Mouse (Mus musculus) MEL (cell line): ENCODE results near the gene Asic3. TPM values are rescaled to one million over a fixed set of nuclear protein-coding genes. Genes with fewer than 3 reads are reported as not detected.

Experiments used
- DNase-seq: peaks from one replicate; pipeline ENCODE4 v3.0.0; 2011; ENCODE audit warnings: low read depth, low spot score
- H3K27ac ChIP-seq: 2 replicates; pipeline ENCODE4 v1.5.1; 2012; ENCODE audit warnings: low read depth, mild to moderate bottlenecking, control low read depth, low read length, moderate library complexity; ENCODE audit not compliant: control insufficient read depth
- H3K27me3 ChIP-seq, 2 experiments: fragments of 150-350 bp in 1 of 2; sonication (generic) in 1 of 2; 2 replicates each; pipeline ENCODE4 v1.6.1; 2012; ENCODE audit warnings: low read length in 2 of 2, mild to moderate bottlenecking in 2 of 2, improper control_type of control experiment in 1 of 2, moderate library complexity in 1 of 2; ENCODE audit not compliant: insufficient read depth in 2 of 2, control insufficient read depth in 1 of 2
- H3K36me3 ChIP-seq, 2 experiments: 2 replicates each; pipeline ENCODE4 v1.6.1; 2012 to 2014; ENCODE audit warnings: low read length in 2 of 2, improper control_type of control experiment in 1 of 2, inconsistent platforms in 1 of 2, mild to moderate bottlenecking in 1 of 2; ENCODE audit not compliant: insufficient read depth in 2 of 2, control insufficient read depth in 1 of 2
- H3K4me1 ChIP-seq, 2 experiments: fragments of 150-350 bp in 1 of 2; sonication (generic) in 1 of 2; 2 replicates each; pipeline ENCODE4 v1.6.1; 2012; ENCODE audit warnings: low read length in 2 of 2, improper control_type of control experiment in 1 of 2, mild to moderate bottlenecking in 1 of 2; ENCODE audit not compliant: insufficient read depth in 2 of 2, control insufficient read depth in 1 of 2
- H3K4me3 ChIP-seq, 2 experiments: fragments of 150-350 bp in 1 of 2; sonication (generic) in 1 of 2; 2 replicates each; pipeline ENCODE4 v1.5.1; 2012; ENCODE audit warnings: low read depth in 2 of 2, low read length in 2 of 2, mild to moderate bottlenecking in 2 of 2, moderate library complexity in 2 of 2, control low read depth in 1 of 2, improper control_type of control experiment in 1 of 2; ENCODE audit not compliant: control insufficient read depth in 1 of 2, insufficient read depth in 1 of 2
- H3K79me2 ChIP-seq: 2 replicates; pipeline ENCODE4 v1.6.1; 2012; ENCODE audit warnings: mild to moderate bottlenecking, low read length, moderate library complexity; ENCODE audit not compliant: control insufficient read depth, poor library complexity, insufficient read depth
- H3K9ac ChIP-seq: 2 replicates; pipeline ENCODE4 v1.6.1; 2012; ENCODE audit warnings: low read depth, mild to moderate bottlenecking, control low read depth, low read length, moderate library complexity; ENCODE audit not compliant: control insufficient read depth, poor library complexity, severe bottlenecking
- H3K9me3 ChIP-seq: fragments of 150-350 bp; sonication (generic); replicated peaks from 2 replicates; pipeline ENCODE4 v1.6.1; 2012; ENCODE audit warnings: mild to moderate bottlenecking, low read length, improper control_type of control experiment, moderate library complexity; ENCODE audit not compliant: insufficient read depth
- CHD1 ChIP-seq: IDR thresholded peaks from 2 replicates; pipeline ENCODE4 v1.6.1; 2012; ENCODE audit warnings: low read depth, mild to moderate bottlenecking, inconsistent platforms, low read length, improper control_type of control experiment
- CTCF ChIP-seq, 3 experiments: IDR thresholded peaks in 2 of 3; conservative IDR thresholded peaks in 1 of 3; 2 replicates each; pipeline ENCODE4 v1.5.1; 2011 to 2012; ENCODE audit warnings: low read length in 3 of 3, low read depth in 2 of 3, mild to moderate bottlenecking in 2 of 3, improper control_type of control experiment in 1 of 3, inconsistent platforms in 1 of 3, mixed read lengths in 1 of 3, moderate library complexity in 1 of 3; ENCODE audit not compliant: control insufficient read depth in 1 of 3, insufficient read depth in 1 of 3, poor library complexity in 1 of 3, severe bottlenecking in 1 of 3
- E2F4 ChIP-seq: IDR thresholded peaks from 2 replicates; pipeline ENCODE4 v1.6.1; 2011; ENCODE audit warnings: low read depth, low read length, improper control_type of control experiment, borderline replicate concordance
- MAZ ChIP-seq: IDR thresholded peaks from 2 replicates; pipeline ENCODE4 v1.6.1; 2012; ENCODE audit warnings: low read depth, mild to moderate bottlenecking, inconsistent platforms, low read length, improper control_type of control experiment
- MXI1 ChIP-seq: IDR thresholded peaks from 2 replicates; pipeline ENCODE4 v1.6.1; 2011; ENCODE audit warnings: mild to moderate bottlenecking, low read depth, low read length, improper control_type of control experiment
- MYC ChIP-seq: IDR thresholded peaks from 2 replicates; pipeline ENCODE4 v1.6.1; 2011; ENCODE audit warnings: low read depth, mild to moderate bottlenecking, low read length, improper control_type of control experiment, moderate library complexity
- NELFE ChIP-seq: IDR thresholded peaks from 2 replicates; pipeline ENCODE4 v1.6.1; 2011; ENCODE audit warnings: low read depth, low read length, improper control_type of control experiment
- POLR2A ChIP-seq, 2 experiments: IDR thresholded peaks; 2 replicates each; pipeline ENCODE4 v1.6.1; 2011 to 2012; ENCODE audit warnings: low read length in 2 of 2, mild to moderate bottlenecking in 2 of 2, control low read depth in 1 of 2, improper control_type of control experiment in 1 of 2, low read depth in 1 of 2, moderate library complexity in 1 of 2; ENCODE audit not compliant: control insufficient read depth in 1 of 2, insufficient read depth in 1 of 2, poor library complexity in 1 of 2
- RAD21 ChIP-seq: IDR thresholded peaks from 2 replicates; pipeline ENCODE4 v1.6.1; 2011; ENCODE audit warnings: mild to moderate bottlenecking, low read depth, low read length, improper control_type of control experiment
- SIN3A ChIP-seq: IDR thresholded peaks from 2 replicates; pipeline ENCODE4 v1.6.1; 2012; ENCODE audit warnings: low read length, improper control_type of control experiment, inconsistent platforms
- UBTF ChIP-seq: IDR thresholded peaks from 2 replicates; pipeline ENCODE4 v1.6.1; 2012; ENCODE audit warnings: low read depth, mild to moderate bottlenecking, inconsistent platforms, low read length, improper control_type of control experiment, moderate library complexity, borderline replicate concordance; ENCODE audit not compliant: insufficient read depth
- USF2 ChIP-seq, 2 experiments: IDR thresholded peaks; 2 replicates each; pipeline ENCODE4 v1.6.1; 2011 to 2012; ENCODE audit warnings: improper control_type of control experiment in 2 of 2, low read length in 2 of 2, borderline replicate concordance in 1 of 2, inconsistent platforms in 1 of 2, low read depth in 1 of 2, mild to moderate bottlenecking in 1 of 2; ENCODE audit not compliant: insufficient read depth in 1 of 2
- ZNF384 ChIP-seq: IDR thresholded peaks from 2 replicates; pipeline ENCODE4 v1.6.1; 2012; ENCODE audit warnings: low read depth, mild to moderate bottlenecking, inconsistent platforms, low read length, improper control_type of control experiment
- polyA plus RNA-seq, 2 experiments: library from polyadenylated mRNA; stranded (reverse) in 1 of 2; unstranded in 1 of 2; fragments of >175 nt in 1 of 2; fragments of >200 nt in 1 of 2; gene quantifications; 2 replicates each; pipeline versions ENCODE4 v1.2.1 to v1.2.4; 2012; ENCODE audit warnings: low replicate concordance in 2 of 2, low read depth in 1 of 2; ENCODE audit not compliant: insufficient read length in 2 of 2, insufficient read depth in 1 of 2, missing spikeins in 1 of 2
- total RNA-seq: library from RNA; depleted of rRNA; stranded (reverse); fragments of 300-350 nt; gene quantifications from 2 replicates; pipeline ENCODE4 v1.2.3, GENCODE M21; 2012

The Asic3 gene
- total and polyA plus RNA-seq, 3 experiments: 0.04 to 0.35 TPM; not detected in 1

DNA sequence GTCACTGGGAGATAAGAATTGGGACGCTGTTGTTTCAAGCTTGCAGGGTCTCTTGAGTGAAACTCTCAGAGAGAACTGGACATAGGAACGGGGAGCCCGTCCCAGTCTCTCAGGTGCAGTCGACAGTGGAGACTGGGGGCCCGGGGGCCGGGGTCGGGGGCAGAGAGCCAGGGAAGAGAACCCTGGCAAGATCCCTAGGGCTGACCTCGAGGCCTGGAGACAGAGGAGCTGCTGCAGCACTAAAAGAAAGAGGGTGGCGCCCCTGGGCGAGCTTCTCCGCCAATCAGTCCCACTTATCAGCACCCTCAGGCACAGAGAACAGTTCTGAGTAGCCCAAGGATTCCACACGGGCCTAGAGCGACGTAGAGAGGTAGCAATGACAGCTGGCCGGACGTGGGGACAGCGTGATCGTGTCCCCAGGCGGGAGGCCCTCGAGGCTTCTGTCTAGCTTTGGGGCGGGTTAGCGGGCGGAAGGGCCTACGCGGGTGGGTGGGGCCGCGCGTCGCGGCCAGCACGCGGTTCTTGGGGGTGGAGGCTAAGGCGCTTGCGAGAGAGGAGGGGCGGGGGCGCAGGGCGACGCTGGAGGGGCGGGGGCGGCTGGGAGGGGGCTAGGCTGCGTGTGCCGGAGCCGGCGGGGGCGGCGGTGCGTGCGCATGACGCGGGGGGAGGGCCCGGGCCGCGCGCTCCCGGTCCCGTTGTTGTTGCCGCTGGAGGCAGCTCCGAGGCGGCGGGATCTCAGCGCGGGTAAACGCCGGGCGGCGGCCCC, 38.3 kb downstream of the Asic3 start (continued):
- no peak for TF ChIP-seq UBTF
- peak; percentile 80 for TF ChIP-seq MYC
- TF ChIP-seq ZNF384: no peak
- TF ChIP-seq MAZ: peak; percentile 64; the same call in 1 of the 2 replicates
- TF ChIP-seq, all 39 proteins: peak for 20

DNA sequence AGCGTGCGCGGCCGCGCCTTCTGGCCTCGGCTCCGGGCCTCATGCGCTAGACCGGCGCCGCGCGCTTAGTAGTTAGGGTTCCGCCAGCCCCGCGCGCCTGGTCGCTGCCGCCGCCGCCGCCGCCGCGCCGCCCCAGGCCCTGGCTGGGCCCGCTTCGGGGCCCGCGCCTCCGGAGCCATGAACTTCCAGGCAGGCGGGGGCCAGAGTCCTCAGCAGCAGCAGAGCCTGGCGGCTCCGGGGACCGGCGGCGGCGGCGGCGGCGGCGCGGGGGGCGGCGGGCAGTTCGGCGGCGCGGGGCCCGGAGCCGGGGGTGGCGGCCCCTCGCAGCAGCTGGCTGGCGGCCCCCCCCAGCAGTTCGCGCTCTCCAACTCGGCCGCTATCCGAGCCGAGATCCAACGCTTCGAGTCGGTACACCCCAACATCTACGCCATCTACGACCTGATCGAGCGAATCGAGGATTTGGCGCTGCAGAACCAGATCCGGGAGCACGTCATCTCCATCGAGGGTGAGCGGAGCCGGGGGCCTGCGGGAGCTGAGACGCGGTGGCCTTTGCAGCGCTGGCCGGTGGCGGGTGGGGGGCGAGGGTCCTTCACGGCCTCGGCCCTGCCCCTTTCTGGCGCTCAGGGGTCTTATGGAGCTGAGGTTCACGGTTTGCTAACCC, 39.0 kb downstream of the Asic3 start, which contains the start of gene Agap3:
TSS of gene Agap3 (plus strand) at position 148 of the 661 bp plus-strand sequence.
- Histone ChIP-seq H3K4me3 (peak within 1 kb of the TSS; percentile 77 to 98), H3K9ac (peak within 1 kb of the TSS; percentile 87)
- peak; percentile 71 for DNase-seq
- no peak for TF ChIP-seq USF2 (IDR thresholded peaks at IDR 0.05; ENCODE audit: borderline replicate concordance in 1 of 2, insufficient read depth in 1 of 2, low read depth in 1 of 2, low read length in 2 of 2)
- no peak for TF ChIP-seq NELFE
- TF ChIP-seq POLR2A (IDR thresholded peaks at IDR 0.05; ENCODE audit: control insufficient read depth in 1 of 2, insufficient read depth in 1 of 2, low read depth in 1 of 2, low read length in 2 of 2, poor library complexity in 1 of 2): peak in 1 of 2 experiments; percentile 0; a peak in 2 of 4 replicates
- 0 out of 2 replicates have a peak, but pooled peaks have one; percentile 1 for TF ChIP-seq E2F4
- no peak for TF ChIP-seq MYC
- TF ChIP-seq, all 39 proteins: peak for 2
- H3K4me1 ChIP-seq: peaks cover 8 to 19% of the 10 kb centered on the region in 2 experiments
- H3K79me2 ChIP-seq: peaks cover 54% of the 10 kb centered on the region
- no peaks in the 10 kb centered on the region for H3K9me3 ChIP-seq
- H3K27me3 ChIP-seq: no peaks in the 10 kb centered on the region
- peak within 1 kb of the TSS; percentile 88 for H3K27ac ChIP-seq
- H3K36me3 ChIP-seq: peaks cover 0 to 19% of the 10 kb centered on the region in 2 experiments; a peak in 3 of 4 replicates

- TF ChIP-seq MAZ (peak; percentile 21; the same call in 1 of the 2 replicates), USF2 (IDR thresholded peaks at IDR 0.05; ENCODE audit: borderline replicate concordance in 1 of 2, insufficient read depth in 1 of 2, low read depth in 1 of 2, low read length in 2 of 2) (no peak), SIN3A (peak; percentile 34; the same call in 1 of the 2 replicates), UBTF (0 out of 2 replicates have a peak, but pooled peaks have one; percentile 14), CHD1 (peak; percentile 80; the same call in 1 of the 2 replicates), CTCF (IDR thresholded peaks at IDR 0.05 in 2 of 3, conservative IDR thresholded peaks at IDR 0.05 in 1 of 3; ENCODE audit: control insufficient read depth in 1 of 3, insufficient read depth in 1 of 3, low read depth in 2 of 3, low read length in 3 of 3, poor library complexity in 1 of 3, severe bottlenecking in 1 of 3) (peak in 2 of 3 experiments; percentile 10 to 38; a peak in 2 of 6 replicates), RAD21 (no peak), MXI1 (peak; percentile 69; the same call in 1 of the 2 replicates)
- H3K79me2 ChIP-seq: peaks cover 60% of the 10 kb centered on the region
- H3K27ac ChIP-seq: peak overlapping the region; percentile 45
- peak overlapping the region; percentile 77 to 98 for H3K4me3 ChIP-seq
- peaks cover 8 to 19% of the 10 kb centered on the region in 2 experiments for H3K4me1 ChIP-seq
- H3K9ac ChIP-seq: peak overlapping the region; percentile 87
- no peaks in the 10 kb centered on the region for H3K27me3 ChIP-seq
- peak; percentile 68 for DNase-seq
- no peaks in the 10 kb centered on the region for H3K9me3 ChIP-seq
- H3K36me3 ChIP-seq: peaks cover 0 to 19% of the 10 kb centered on the region in 2 experiments; a peak in 3 of 4 replicates
These were observed 39.6 kb downstream of the Asic3 start for GRCm38 (mm10) chr5:24452691-24453233.
